Comparison of ENCODE assay signal across 20 mouse cellular contexts in genomic region chr17:56962642-56963405, GRCm38 (mm10). TPM values are rescaled to one million over a fixed set of nuclear protein-coding genes. Genes with fewer than 3 reads are reported as not detected.
"Had no signal": no experiment of that assay in that cellular context is flagged by ENCODE, and none has a peak within 500 bp of the region (broad histone marks: within the 10 kb centered on the region; RNA-seq: fewer than 3 reads in every experiment).

No protein-coding gene starts in this region.

- H3K27ac ChIP-seq: kidney, embryonic 15.5 days; midbrain, embryonic 13.5 days had no signal

- H3K36me3 ChIP-seq: kidney, embryonic 15.5 days; midbrain, embryonic 13.5 days had no signal

- H3K4me3 ChIP-seq: kidney, embryonic 15.5 days; midbrain, embryonic 13.5 days had no signal

- DNase-seq: kidney, postnatal 14 days; left cerebral cortex, postnatal 4 days; lung, embryonic 14.5 days; lung, postnatal 10 days; lung, postnatal 4 days; right cerebral cortex, postnatal 14 days; thymus, adult 18-20 months; thymus, postnatal 14 days had no signal

- H3K27me3 ChIP-seq: midbrain, embryonic 13.5 days had no signal

- H3K4me1 ChIP-seq: midbrain, embryonic 13.5 days had no signal

RNA-seq across cellular contexts. Expression of gene Acer1, which starts 19.1 kb away (rescaled TPM):
- total RNA-seq: layer of hippocampus, adult 8-10 months; layer of hippocampus, postnatal 14 days; left cerebral cortex, adult 18-20 months; left cerebral cortex, postnatal 10 days; left cerebral cortex, postnatal 4 days; midbrain, postnatal 0 days had no signal
- polyA plus RNA-seq: kidney, embryonic 15.5 days; liver, embryonic 11.5 days; liver, embryonic 16.5 days; lung, embryonic 14.5 days; midbrain, embryonic 13.5 days; midbrain, postnatal 0 days; neural tube, embryonic 14.5 days had no signal

RNA-seq across cellular contexts. Expression of gene Pspn, which starts 37.0 kb away (rescaled TPM):
- total RNA-seq: layer of hippocampus, postnatal 14 days; left cerebral cortex, postnatal 10 days; left cerebral cortex, postnatal 4 days; midbrain, postnatal 0 days had no signal
- polyA plus RNA-seq: large intestine, adult 2 months; limb, embryonic 14.5 days; liver, embryonic 11.5 days; liver, embryonic 16.5 days; midbrain, embryonic 13.5 days; neural tube, embryonic 14.5 days had no signal
